Mouse (Mus musculus): ENCODE results near the gene Sbk3.

The Sbk3 gene

DNA sequence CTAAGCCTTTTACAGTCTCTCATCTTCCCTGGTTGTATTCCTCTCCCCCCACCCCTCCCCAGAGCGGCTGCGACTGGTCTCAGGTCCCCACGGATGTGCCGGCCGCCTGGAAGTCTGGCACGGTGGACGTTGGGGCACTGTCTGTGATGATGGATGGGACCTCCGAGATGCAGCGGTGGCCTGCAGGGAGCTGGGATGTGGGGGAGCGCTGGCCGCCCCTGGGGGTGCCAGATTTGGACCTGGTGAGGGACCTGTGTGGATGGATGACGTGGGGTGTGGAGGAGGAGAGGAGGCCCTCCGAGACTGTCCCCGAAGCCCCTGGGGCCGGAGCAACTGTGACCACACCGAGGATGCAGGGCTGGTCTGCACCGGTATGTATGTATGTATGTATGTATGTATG lies 42.6 kb downstream of the Sbk3 start:
- no peak for DNase-seq

GRCm38 (mm10) chr7:4927711-4928110 lies 43.3 kb downstream of the Sbk3 start:
- no peak for DNase-seq

DNA sequence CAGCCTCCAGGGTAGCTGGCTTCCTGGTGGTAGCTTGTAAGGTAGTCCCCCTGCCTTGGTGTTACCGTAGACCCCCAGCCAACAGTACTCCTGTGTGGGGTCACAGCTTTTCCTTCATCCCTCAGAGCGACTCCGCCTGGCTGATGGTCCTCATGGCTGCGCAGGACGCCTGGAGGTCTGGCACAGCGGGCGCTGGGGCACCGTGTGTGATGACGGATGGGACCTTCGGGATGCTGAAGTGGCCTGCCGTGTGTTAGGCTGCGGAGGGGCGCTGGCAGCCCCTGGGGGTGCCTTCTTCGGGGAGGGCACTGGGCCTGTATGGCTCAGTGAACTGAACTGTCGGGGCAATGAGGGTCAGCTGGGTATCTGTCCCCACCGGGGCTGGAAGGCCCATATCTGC lies 44.1 kb downstream of the Sbk3 start:
- no peak for DNase-seq

- DNase-seq = no peak
Measured at GRCm38 (mm10) chr7:4925441-4926381, 45.3 kb downstream of the Sbk3 start, which contains the start of gene Ssc5d. Ssc5d (plus strand) TSS chr7:4925785.

GRCm38 (mm10) chr7:4924891-4925301 lies 46.1 kb downstream of the Sbk3 start:
- DNase-seq = no peak

DNA sequence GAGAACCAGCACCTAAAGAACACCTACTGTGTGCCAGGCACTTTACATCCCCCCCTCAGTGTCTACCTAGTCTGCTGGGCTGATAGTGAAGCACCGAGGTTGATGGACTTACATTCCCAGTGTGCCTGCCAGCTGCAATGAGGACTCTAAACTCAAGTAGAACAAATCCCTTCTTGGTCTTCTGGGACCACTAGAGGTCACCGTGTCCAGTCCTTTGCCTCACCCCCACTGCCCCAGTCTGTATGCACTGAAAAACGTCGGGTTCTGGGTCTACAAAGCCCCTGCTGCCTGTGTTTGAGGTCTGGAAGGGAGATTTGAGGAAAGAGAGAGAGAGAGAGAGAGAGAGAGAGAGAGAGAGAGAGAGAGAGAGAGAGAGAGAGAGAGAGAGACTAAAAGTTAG lies 46.5 kb downstream of the Sbk3 start:
- DNase-seq = no peak

DNA sequence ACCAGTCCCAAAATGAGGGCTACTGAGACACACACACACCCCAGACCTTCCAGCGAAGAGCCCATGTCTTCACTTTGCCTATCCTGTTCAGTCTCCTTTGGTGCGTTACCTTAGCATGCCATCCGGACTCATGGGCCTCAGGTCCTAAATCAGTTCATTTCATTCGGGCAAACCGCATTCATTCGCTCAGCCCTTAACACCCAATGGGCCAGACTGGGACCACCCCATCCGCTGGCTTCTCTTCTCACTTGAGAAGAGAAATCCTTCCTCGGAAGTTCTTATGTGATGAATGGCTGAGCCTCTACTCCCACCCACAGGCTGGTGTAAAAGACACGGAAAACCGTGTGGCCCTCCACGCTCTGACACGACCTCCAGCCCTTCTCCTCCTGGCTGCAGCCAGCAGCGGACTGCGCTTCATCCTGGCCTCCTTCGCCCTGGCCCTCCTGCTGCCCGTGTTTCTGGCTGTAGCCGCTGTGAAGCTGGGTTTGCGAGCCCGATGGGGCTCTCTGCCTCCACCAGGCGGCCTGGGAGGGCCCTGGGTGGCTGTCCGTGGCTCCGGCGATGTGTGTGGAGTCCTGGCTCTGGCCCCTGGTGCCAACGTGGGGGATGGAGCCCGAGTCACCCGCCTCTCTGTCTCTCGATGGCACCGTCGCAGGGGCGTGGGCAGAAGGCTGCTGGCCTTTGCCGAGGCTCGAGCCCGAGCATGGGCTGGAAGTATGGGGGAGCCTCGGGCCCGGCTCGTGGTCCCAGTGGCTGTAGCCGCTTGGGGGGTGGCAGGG lies 47.2 kb downstream of the Sbk3 start:
- no peak for DNase-seq

DNA sequence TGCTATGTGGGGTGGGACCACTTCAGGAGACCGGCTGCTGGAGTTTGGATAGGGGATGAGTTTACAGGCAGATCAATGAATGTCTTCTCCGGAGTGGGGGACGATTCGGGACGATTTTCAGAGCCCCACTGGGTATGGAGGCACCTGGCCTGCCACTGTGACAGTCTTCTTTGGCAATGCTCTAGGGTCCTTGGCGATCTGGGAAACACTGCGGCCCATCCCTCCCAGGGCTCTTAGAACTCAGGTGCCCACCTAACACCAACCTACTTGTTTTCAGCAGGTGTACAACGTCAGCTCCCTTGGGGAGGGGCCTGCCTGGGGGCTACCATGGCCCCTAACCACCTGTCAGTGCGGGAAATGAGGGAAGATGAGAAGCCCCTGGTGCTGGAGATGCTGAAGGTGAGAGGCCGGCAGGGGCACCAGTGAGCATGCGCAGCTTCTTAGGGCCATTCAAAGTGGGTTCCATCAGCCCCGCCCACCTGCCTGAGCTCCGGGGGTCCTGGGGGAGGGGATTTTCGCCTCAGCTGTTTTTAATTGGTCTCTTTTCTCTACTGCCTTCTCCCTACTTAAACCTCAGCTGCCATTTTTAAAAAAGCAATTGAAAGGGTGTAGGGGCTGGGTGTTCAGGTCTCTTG lies 47.9 kb downstream of the Sbk3 start:
- peak; percentile 44 for DNase-seq

DNA sequence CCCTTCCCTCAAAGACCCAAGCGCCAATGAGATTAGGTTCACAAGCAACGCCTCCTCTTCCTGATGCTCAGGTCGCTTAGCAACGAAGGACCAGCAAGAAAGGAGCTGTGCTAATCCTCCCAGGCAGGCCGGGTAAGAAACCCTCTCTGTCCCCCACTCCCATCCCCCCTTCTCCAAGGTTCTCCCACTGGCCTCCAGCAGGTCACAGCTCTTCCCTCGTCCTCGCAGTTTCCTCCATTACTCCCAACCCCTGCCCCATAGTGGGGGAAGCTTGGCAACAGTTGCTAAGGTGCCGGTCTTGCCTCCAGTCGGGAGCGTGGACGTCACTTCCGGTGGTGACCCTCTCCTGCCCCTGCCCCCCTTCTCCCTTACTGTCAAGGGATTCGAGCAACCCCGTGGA lies 48.5 kb downstream of the Sbk3 start:
- peak; percentile 59 for DNase-seq

- no peak for DNase-seq
Measured at GRCm38 (mm10) chr7:4921824-4922482, 49.0 kb downstream of the Sbk3 start, which contains the start of gene Nat14. Nat14 (plus strand) TSS chr7:4922028.

GRCm38 (mm10) chr7:4920976-4921823 lies 49.8 kb downstream of the Sbk3 start:
- DNase-seq = no peak

DNA sequence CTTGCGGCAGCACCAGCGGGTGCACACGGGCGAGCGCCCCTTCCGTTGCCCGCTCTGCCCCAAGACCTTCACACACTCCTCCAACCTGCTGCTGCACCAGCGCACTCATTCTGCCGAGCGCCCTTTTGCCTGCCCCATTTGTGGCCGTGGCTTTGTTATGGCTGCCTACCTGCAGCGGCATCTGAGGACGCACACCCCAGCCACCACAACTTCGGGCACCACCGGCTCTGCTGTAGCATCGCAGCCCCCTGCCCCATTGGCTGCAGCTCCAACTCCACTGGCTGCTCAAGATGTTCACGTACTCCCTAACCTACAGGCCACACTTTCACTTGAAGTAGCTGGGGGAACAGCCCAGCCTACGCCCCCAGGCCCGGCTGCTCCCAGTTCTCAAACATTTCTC lies 50.5 kb downstream of the Sbk3 start:
- no peak for DNase-seq

GRCm38 (mm10) chr7:4919971-4920370 lies 51.0 kb downstream of the Sbk3 start:
- DNase-seq = no peak

- DNase-seq = no peak
Measured at GRCm38 (mm10) chr7:4919096-4919495, 51.9 kb downstream of the Sbk3 start.

DNA sequence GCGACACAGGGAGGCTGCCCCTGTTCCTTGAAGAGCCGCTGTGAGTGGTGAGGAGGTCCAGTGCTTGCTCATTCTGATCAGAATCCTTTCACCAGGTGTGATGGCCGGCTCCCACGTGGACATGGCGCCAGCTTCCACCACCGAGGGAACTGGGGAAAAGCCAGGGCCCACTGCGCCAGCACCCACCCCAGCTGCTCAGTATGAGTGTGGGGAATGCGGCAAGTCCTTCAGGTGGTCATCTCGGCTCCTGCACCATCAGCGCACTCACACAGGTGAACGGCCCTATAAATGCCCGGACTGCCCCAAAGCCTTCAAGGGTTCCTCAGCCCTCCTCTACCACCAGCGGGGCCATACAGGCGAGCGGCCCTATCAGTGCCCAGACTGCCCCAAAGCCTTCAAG lies 52.3 kb downstream of the Sbk3 start:
- no peak for DNase-seq

GRCm38 (mm10) chr7:4917494-4917893 lies 53.5 kb downstream of the Sbk3 start:
- no peak for DNase-seq

GRCm38 (mm10) chr7:4915669-4916416 lies 55.1 kb downstream of the Sbk3 start:
- peak; percentile 43 for DNase-seq

Data from thymus, postnatal 14 days (tissue).